Mouse (Mus musculus) MEL (cell line): ENCODE measurements around the gene Kif23.

Source experiments
- BHLHE40 ChIP-seq: IDR thresholded peaks from 2 replicates; pipeline ENCODE4 v1.6.1; 2012; ENCODE audit warnings: low read depth, mild to moderate bottlenecking, inconsistent platforms, low read length, improper control_type of control experiment, borderline replicate concordance
- MXI1 ChIP-seq: IDR thresholded peaks from 2 replicates; pipeline ENCODE4 v1.6.1; 2011; ENCODE audit warnings: mild to moderate bottlenecking, low read depth, low read length, improper control_type of control experiment

- TF ChIP-seq MXI1 (no peak), BHLHE40 (no peak)
Measured at GRCm38 (mm10) chr9:61967357-61967756, 20.8 kb upstream of the Kif23 start.
